Mouse (Mus musculus) CH12.LX (cell line): ENCODE measurements at regions not wholly inside any gene's neighbourhood (a gene's known extent, or its start where the extent isn't known, plus 50 kb on each side); places are given as distances from the start of the nearest gene placed in this dataset.

Source experiments
- CTCF ChIP-seq, 2 experiments: IDR thresholded peaks in 1 of 2; conservative IDR thresholded peaks in 1 of 2; 2 replicates each; pipeline ENCODE4 v1.5.1; 2011 to 2012; ENCODE audit warnings: low read depth in 2 of 2, low read length in 2 of 2, improper control_type of control experiment in 1 of 2, inconsistent platforms in 1 of 2, mild to moderate bottlenecking in 1 of 2, moderate library complexity in 1 of 2
- ELF1 ChIP-seq: IDR thresholded peaks from 2 replicates; pipeline ENCODE4 v1.6.1; 2014; ENCODE audit warnings: low read depth, mild to moderate bottlenecking, inconsistent platforms, low read length, improper control_type of control experiment
- IRF4 ChIP-seq: IDR thresholded peaks from 2 replicates; pipeline ENCODE4 v1.6.1; 2014; ENCODE audit warnings: low read depth, mild to moderate bottlenecking, inconsistent platforms, low read length, improper control_type of control experiment
- MAFK ChIP-seq: IDR thresholded peaks from 2 replicates; pipeline ENCODE4 v1.6.1; 2011; ENCODE audit warnings: low read length, improper control_type of control experiment; ENCODE audit not compliant: insufficient replicate concordance

DNA sequence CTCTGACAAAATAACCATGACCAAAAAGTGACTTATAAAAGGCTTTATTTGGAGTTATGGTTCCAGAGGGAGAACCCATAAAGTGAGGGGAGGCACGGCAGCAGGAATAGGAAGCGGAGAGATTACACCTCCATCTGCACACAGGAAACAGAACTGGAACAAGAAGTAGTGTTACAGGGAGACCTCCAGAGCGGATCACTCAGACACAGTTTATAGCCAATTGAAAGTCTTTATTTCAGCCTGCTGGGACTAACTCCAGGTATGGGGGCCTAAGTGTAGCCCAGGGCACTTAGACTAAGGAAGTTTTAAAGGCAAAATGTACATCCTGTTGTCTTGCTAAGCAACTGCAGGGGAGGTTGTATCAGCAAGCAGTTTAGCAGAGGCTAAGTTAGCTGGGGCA is 195.1 kb upstream of the Col8a1 start:
- no peak for TF ChIP-seq ELF1
- TF ChIP-seq CTCF (conservative IDR thresholded peaks at IDR 0.05 in 1 of 2, IDR thresholded peaks at IDR 0.05 in 1 of 2; ENCODE audit: low read depth in 2 of 2, low read length in 2 of 2) = no peak
- TF ChIP-seq MAFK = no peak
- TF ChIP-seq IRF4 = no peak
